Mouse (Mus musculus): ENCODE measurements around the gene Oxsr1. TPM values are rescaled to one million over a fixed set of nuclear protein-coding genes. Genes with fewer than 3 reads are reported as not detected.

Oxsr1 gene
- total and polyA plus RNA-seq, 3 experiments = 17.4 to 51.7 (median 45.6) TPM

- WGBS = 83% methylated on average over 4 of the region's 4 CpGs
- Histone ChIP-seq H3K9ac (ENCODE audit: low read depth, low read length) (no peak overlapping the region), H3K79me2 (replicated peaks; ENCODE audit: control insufficient read depth, insufficient read depth, low read length) (no peaks in the 10 kb centered on the region; the same call in 1 of the 2 replicates), H3K27me3 (ENCODE audit: control insufficient read depth, insufficient read depth, low read length) (no peaks in the 10 kb centered on the region), H3K4me3 (no peak overlapping the region), H3K27ac (no peak overlapping the region), H3K36me3 (ENCODE audit: control insufficient read depth, insufficient read depth, low read length) (no peaks in the 10 kb centered on the region; the same call in 1 of the 2 replicates), H3K4me1 (ENCODE audit: control insufficient read depth, insufficient read depth, low read length) (no peaks in the 10 kb centered on the region)
- no peak for DNase-seq
- intact Hi-C loops (cut with DNase I) = no loop called here
- no peak for TF ChIP-seq CTCF (IDR thresholded peaks at IDR 0.05)
- TF ChIP-seq POLR2A (IDR thresholded peaks at IDR 0.05; ENCODE audit: insufficient read depth, low read depth, low read length) = no peak
- no peak for TF ChIP-seq EP300 (IDR thresholded peaks at IDR 0.05; ENCODE audit: insufficient read depth, low read depth, low read length)
These were observed 59.2 kb downstream of the Oxsr1 start for GRCm38 (mm10) chr9:119263067-119263466.

GRCm38 (mm10) chr9:119260825-119261224 lies 61.4 kb downstream of the Oxsr1 start:
- intact Hi-C loops (cut with DNase I) = no loop called here
- 96% methylated on average over 2 of the region's 2 CpGs for WGBS
- no peaks in the 10 kb centered on the region for H3K27me3 ChIP-seq (ENCODE audit: control insufficient read depth, insufficient read depth, low read length)
- H3K36me3 ChIP-seq (ENCODE audit: control insufficient read depth, insufficient read depth, low read length) = no peaks in the 10 kb centered on the region; the same call in 1 of the 2 replicates
- no peak overlapping the region for H3K27ac ChIP-seq
- TF ChIP-seq CTCF (IDR thresholded peaks at IDR 0.05) = no peak
- no peak for TF ChIP-seq EP300 (IDR thresholded peaks at IDR 0.05; ENCODE audit: insufficient read depth, low read depth, low read length)
- H3K79me2 ChIP-seq (replicated peaks; ENCODE audit: control insufficient read depth, insufficient read depth, low read length) = no peaks in the 10 kb centered on the region; the same call in 1 of the 2 replicates
- no peak for DNase-seq
- no peak overlapping the region for H3K9ac ChIP-seq (ENCODE audit: low read depth, low read length)
- no peaks in the 10 kb centered on the region for H3K4me1 ChIP-seq (ENCODE audit: control insufficient read depth, insufficient read depth, low read length)
- H3K4me3 ChIP-seq = no peak overlapping the region

- Histone ChIP-seq H3K4me3 (no peak overlapping the region), H3K4me1 (ENCODE audit: control insufficient read depth, insufficient read depth, low read length) (no peaks in the 10 kb centered on the region), H3K36me3 (ENCODE audit: control insufficient read depth, insufficient read depth, low read length) (no peaks in the 10 kb centered on the region; the same call in 1 of the 2 replicates), H3K27ac (no peak overlapping the region), H3K79me2 (replicated peaks; ENCODE audit: control insufficient read depth, insufficient read depth, low read length) (no peaks in the 10 kb centered on the region), H3K9ac (ENCODE audit: low read depth, low read length) (no peak overlapping the region), H3K27me3 (ENCODE audit: control insufficient read depth, insufficient read depth, low read length) (no peaks in the 10 kb centered on the region)
- DNase-seq = no peak
- intact Hi-C loops (cut with DNase I) = no loop called here
- 95% methylated on average over 2 of the region's 2 CpGs for WGBS
- TF ChIP-seq EP300 (IDR thresholded peaks at IDR 0.05; ENCODE audit: insufficient read depth, low read depth, low read length) (no peak), POLR2A (IDR thresholded peaks at IDR 0.05; ENCODE audit: insufficient read depth, low read depth, low read length) (no peak), CTCF (IDR thresholded peaks at IDR 0.05) (no peak)
These were observed 63.4 kb downstream of the Oxsr1 start for GRCm38 (mm10) chr9:119258785-119259184.

- intact Hi-C loops (cut with DNase I) = no loop called here
- Histone ChIP-seq H3K4me1 (ENCODE audit: control insufficient read depth, insufficient read depth, low read length) (no peaks in the 10 kb centered on the region), H3K27me3 (ENCODE audit: control insufficient read depth, insufficient read depth, low read length) (no peaks in the 10 kb centered on the region), H3K36me3 (ENCODE audit: control insufficient read depth, insufficient read depth, low read length) (no peaks in the 10 kb centered on the region; the same call in 1 of the 2 replicates), H3K79me2 (replicated peaks; ENCODE audit: control insufficient read depth, insufficient read depth, low read length) (no peaks in the 10 kb centered on the region), H3K9ac (ENCODE audit: low read depth, low read length) (no peak overlapping the region), H3K4me3 (no peak overlapping the region), H3K27ac (no peak overlapping the region)
- TF ChIP-seq CTCF (IDR thresholded peaks at IDR 0.05) (no peak), POLR2A (IDR thresholded peaks at IDR 0.05; ENCODE audit: insufficient read depth, low read depth, low read length) (no peak), EP300 (IDR thresholded peaks at IDR 0.05; ENCODE audit: insufficient read depth, low read depth, low read length) (no peak)
- WGBS = 53% methylated on average over 5 of the region's 5 CpGs
- DNase-seq = no peak
These were observed 64.1 kb downstream of the Oxsr1 start for GRCm38 (mm10) chr9:119258128-119258527.

GRCm38 (mm10) chr9:119256161-119256560 lies 66.1 kb downstream of the Oxsr1 start:
- no peaks in the 10 kb centered on the region for H3K4me1 ChIP-seq (ENCODE audit: control insufficient read depth, insufficient read depth, low read length)
- H3K79me2 ChIP-seq (replicated peaks; ENCODE audit: control insufficient read depth, insufficient read depth, low read length) = no peaks in the 10 kb centered on the region
- TF ChIP-seq CTCF (IDR thresholded peaks at IDR 0.05) (no peak), EP300 (IDR thresholded peaks at IDR 0.05; ENCODE audit: insufficient read depth, low read depth, low read length) (no peak), POLR2A (IDR thresholded peaks at IDR 0.05; ENCODE audit: insufficient read depth, low read depth, low read length) (no peak)
- no peaks in the 10 kb centered on the region for H3K27me3 ChIP-seq (ENCODE audit: control insufficient read depth, insufficient read depth, low read length)
- no peak overlapping the region for H3K4me3 ChIP-seq
- H3K9ac ChIP-seq (ENCODE audit: low read depth, low read length) = no peak overlapping the region
- no peaks in the 10 kb centered on the region; the same call in 1 of the 2 replicates for H3K36me3 ChIP-seq (ENCODE audit: control insufficient read depth, insufficient read depth, low read length)
- no peak for DNase-seq
- intact Hi-C loops (cut with DNase I) = no loop called here
- 97% methylated on average over 12 of the region's 12 CpGs for WGBS
- H3K27ac ChIP-seq = no peak overlapping the region

GRCm38 (mm10) chr9:119255096-119255495 lies 67.1 kb downstream of the Oxsr1 start:
- intact Hi-C loops (cut with DNase I) = no loop called here
- TF ChIP-seq EP300 (IDR thresholded peaks at IDR 0.05; ENCODE audit: insufficient read depth, low read depth, low read length) (no peak), POLR2A (IDR thresholded peaks at IDR 0.05; ENCODE audit: insufficient read depth, low read depth, low read length) (no peak)
- no peak for DNase-seq
- WGBS = 89% methylated on average over 1 of the region's 1 CpGs
- H3K27ac ChIP-seq = no peak overlapping the region
- H3K36me3 ChIP-seq (ENCODE audit: control insufficient read depth, insufficient read depth, low read length) = no peaks in the 10 kb centered on the region; the same call in 1 of the 2 replicates
- no peak overlapping the region for H3K4me3 ChIP-seq
- no peaks in the 10 kb centered on the region for H3K27me3 ChIP-seq (ENCODE audit: control insufficient read depth, insufficient read depth, low read length)
- H3K79me2 ChIP-seq (replicated peaks; ENCODE audit: control insufficient read depth, insufficient read depth, low read length) = no peaks in the 10 kb centered on the region
- no peak overlapping the region for H3K9ac ChIP-seq (ENCODE audit: low read depth, low read length)
- H3K4me1 ChIP-seq (ENCODE audit: control insufficient read depth, insufficient read depth, low read length) = no peaks in the 10 kb centered on the region
